Mouse (Mus musculus) small intestine, adult 2 months (tissue): ENCODE measurements around the gene Ipo5. TPM values are rescaled to one million over a fixed set of nuclear protein-coding genes. Genes with fewer than 3 reads are reported as not detected.
A peak's percentile ranks its signal among the peaks of the same experiment; 100 is the strongest.

Experiments used
- H3K27ac ChIP-seq: fragments of 200-500 bp; 2 replicates; pipeline ENCODE4 v1.5.1; 2012; ENCODE audit warnings: low read depth, low read length, control low read depth, inconsistent platforms; ENCODE audit not compliant: insufficient read depth
- H3K27me3 ChIP-seq: fragments of 200-500 bp; 2 replicates; pipeline ENCODE4 v1.6.1; 2012; ENCODE audit warnings: mild to moderate bottlenecking, moderate library complexity, low read length, inconsistent platforms; ENCODE audit not compliant: control insufficient read depth, insufficient read depth
- H3K36me3 ChIP-seq: fragments of 200-500 bp; 2 replicates; pipeline ENCODE4 v1.6.1; 2012; ENCODE audit warnings: mild to moderate bottlenecking, low read length, control low read depth, inconsistent platforms; ENCODE audit not compliant: control insufficient read depth, insufficient read depth
- H3K4me1 ChIP-seq: fragments of 200-500 bp; 2 replicates; pipeline ENCODE4 v1.6.1; 2012; ENCODE audit warnings: low read length, inconsistent platforms, mixed read lengths; ENCODE audit not compliant: control insufficient read depth, insufficient read depth, insufficient read length
- H3K4me3 ChIP-seq: fragments of 200-500 bp; 2 replicates; pipeline ENCODE4 v1.5.1; 2012; ENCODE audit warnings: low read depth, mild to moderate bottlenecking, control low read depth, inconsistent platforms, low read length, moderate library complexity
- CTCF ChIP-seq: fragments of 200-500 bp; IDR thresholded peaks from 2 replicates; pipeline ENCODE4 v1.5.1; 2012; ENCODE audit warnings: low read depth, mild to moderate bottlenecking, control low read depth, inconsistent platforms, low read length, moderate library complexity, mixed read lengths; ENCODE audit not compliant: insufficient replicate concordance, insufficient read length; ENCODE audit errors: extremely low read depth
- POLR2A ChIP-seq: fragments of 200-500 bp; IDR thresholded peaks from 2 replicates; pipeline ENCODE4 v1.6.1; 2012; ENCODE audit warnings: low read depth, mild to moderate bottlenecking, control low read depth, inconsistent platforms, low read length, moderate library complexity
- WGBS: fragments of 180-500 bp; shearing (Covaris S2); methylation state at CpG from one replicate; pipeline ENCODE4 v1.1.7; 2018; 5-methylcytosine and 5-hydroxymethylcytosine counted together
- polyA plus RNA-seq: library from polyadenylated mRNA; depleted of rRNA; stranded (reverse); fragments of >200 nt; gene quantifications from 2 replicates; pipeline ENCODE4 v1.2.3, GENCODE M21; 2012

The Ipo5 gene
- polyA plus RNA-seq, 1 experiment: 6.0 TPM

DNA sequence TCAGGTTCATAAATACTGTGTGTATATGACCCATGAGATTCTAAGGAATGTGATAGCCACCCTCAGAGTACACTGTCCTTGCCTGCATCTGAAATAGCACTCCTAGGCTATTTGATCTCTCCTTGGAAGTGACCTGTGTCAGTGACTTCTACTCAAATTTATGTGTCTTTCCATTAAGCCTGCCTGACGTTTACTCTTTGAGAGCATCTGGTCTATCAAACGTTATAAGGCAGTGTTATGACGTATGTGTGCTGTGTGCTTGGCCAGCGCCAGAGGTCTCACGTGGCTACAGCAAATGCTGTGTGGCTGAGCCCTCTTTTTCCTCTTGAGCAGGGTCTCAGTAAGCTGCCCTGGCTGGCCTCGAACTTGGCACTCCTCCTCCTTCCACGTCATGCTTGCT, 34.1 kb downstream of the Ipo5 start:
- no peak for TF ChIP-seq CTCF
- no peak for TF ChIP-seq POLR2A
- peaks cover 42% of the 10 kb centered on the region for H3K36me3 ChIP-seq
- peaks cover 1% of the 10 kb centered on the region for H3K4me1 ChIP-seq
- no peaks in the 10 kb centered on the region for H3K27me3 ChIP-seq
- H3K4me3 ChIP-seq: no peak overlapping the region
- 83% methylated on average over 7 of the region's 7 CpGs for WGBS
- no peak overlapping the region for H3K27ac ChIP-seq

DNA sequence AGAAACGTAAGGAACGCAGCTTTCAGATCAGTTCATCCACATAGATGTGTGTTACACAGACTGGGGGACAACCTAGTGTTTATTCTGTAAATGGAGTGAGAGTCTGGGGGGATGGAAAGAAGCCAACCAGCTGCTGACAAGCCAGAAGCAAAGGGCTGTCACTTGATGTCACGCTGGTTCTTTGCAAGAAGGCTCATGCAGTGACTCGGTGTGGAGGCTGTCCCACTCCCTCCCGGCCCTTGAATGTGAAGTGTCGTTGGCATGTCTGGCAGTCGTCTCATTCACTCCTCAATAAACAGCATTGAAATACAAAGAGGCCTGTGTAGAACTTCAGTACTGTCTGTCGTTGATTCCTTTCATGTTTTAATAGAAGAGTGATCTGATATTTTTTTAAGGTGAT, 36.1 kb downstream of the Ipo5 start:
- TF ChIP-seq CTCF (no peak), POLR2A (no peak)
- WGBS: 76% methylated on average over 8 of the region's 8 CpGs
- Histone ChIP-seq H3K4me1 (peaks cover 3% of the 10 kb centered on the region), H3K27ac (no peak overlapping the region), H3K36me3 (peaks cover 28% of the 10 kb centered on the region), H3K27me3 (no peaks in the 10 kb centered on the region), H3K4me3 (no peak overlapping the region)

DNA sequence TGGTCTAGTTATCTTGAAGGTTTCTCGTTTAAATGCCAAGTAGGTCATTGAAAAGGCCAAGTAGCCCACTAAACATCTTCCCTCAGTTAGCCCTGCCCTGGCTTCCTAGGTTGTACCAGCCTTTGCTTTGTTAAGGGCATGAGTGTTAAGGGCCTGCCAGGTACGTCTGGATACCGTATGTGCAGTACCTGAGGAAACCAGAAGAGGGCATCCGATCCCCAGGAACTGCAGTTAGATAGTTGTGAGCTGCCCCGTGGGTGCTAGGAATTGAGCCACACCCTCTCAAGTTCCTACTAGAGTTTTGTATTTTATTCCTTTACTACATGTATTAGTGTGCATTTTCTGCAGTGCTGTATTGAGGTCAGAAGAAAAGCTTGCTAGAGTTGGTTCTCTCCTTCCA, 38.0 kb downstream of the Ipo5 start:
- Histone ChIP-seq H3K36me3 (peaks cover 19% of the 10 kb centered on the region), H3K4me3 (no peak overlapping the region), H3K27ac (no peak overlapping the region), H3K4me1 (peaks cover 3% of the 10 kb centered on the region), H3K27me3 (no peaks in the 10 kb centered on the region)
- WGBS: 95% methylated on average over 5 of the region's 5 CpGs
- TF ChIP-seq CTCF (peak; percentile 39; the same call in 1 of the 2 replicates), POLR2A (no peak)

DNA sequence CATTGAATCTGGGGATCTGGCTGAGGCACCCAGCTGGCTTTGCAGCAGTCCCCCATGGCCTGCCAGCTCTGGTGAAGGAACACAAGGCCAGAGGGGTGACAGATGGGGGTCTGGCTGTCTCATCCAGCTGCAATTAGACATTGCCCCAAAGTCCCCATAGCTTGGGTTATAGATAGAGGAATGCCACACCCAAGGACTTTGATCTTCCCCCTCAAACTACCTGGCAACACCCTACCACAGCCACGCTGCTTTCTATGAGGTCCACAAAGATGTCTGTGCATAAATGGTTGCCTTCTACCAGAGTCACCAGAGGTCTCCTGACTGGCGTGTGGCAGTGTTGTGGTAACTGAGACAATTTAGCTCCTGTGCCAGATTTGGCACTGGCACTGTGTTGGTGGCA, 39.0 kb downstream of the Ipo5 start:
- WGBS: 48% methylated on average over 2 of the region's 2 CpGs
- H3K36me3 ChIP-seq: peaks cover 12% of the 10 kb centered on the region

DNA sequence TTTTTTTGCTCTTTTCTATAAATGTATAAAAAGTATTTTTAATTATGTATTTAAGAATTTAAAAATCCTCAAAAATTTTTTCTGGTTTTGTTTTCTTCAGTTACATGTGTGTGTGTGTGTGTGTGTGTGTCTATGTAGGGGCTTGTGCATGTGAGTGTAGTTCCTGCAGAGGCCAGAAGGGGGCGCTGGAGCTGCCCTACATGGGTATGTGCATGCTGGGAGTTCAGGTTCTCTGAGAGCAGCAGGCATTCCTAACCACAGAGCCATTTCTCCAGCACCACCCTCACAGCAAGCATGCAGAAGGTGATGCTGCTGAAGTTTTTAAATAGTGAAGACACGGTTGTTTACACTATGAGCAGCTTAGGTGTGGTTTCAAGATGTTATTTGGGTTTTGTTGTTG, 41.4 kb downstream of the Ipo5 start:
- Histone ChIP-seq H3K27me3 (no peaks in the 10 kb centered on the region), H3K36me3 (peaks cover 6% of the 10 kb centered on the region), H3K27ac (no peak overlapping the region), H3K4me3 (no peak overlapping the region), H3K4me1 (peaks cover 3% of the 10 kb centered on the region)
- 42% methylated on average over 2 of the region's 2 CpGs for WGBS
- TF ChIP-seq POLR2A (no peak), CTCF (peak; percentile 39; the same call in 1 of the 2 replicates)

More for the DNA sequence above, 39.0 kb downstream of the Ipo5 start:
- Histone ChIP-seq H3K27ac (no peak overlapping the region), H3K27me3 (no peaks in the 10 kb centered on the region), H3K4me1 (peaks cover 3% of the 10 kb centered on the region), H3K4me3 (no peak overlapping the region)
- TF ChIP-seq POLR2A (no peak), CTCF (no peak)

DNA sequence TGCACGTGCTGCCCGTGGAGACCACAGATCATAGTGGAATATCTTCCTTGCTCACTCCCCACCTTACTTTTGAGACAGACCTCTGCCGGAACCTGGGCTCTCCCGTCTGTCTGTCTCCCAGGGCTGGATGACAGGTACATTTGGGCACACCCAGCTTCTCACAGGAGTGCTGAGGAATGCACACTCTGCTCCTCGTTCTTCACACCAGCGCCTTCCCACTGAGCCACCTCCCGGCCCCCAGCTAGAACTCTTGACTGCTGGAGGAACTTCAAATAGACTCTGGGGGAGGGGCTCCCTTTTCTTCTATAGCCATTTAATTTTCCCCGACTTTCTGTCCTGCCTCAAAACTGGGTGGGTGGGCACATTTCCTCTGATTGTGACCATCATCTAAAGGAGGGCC, 49.5 kb downstream of the Ipo5 start:
- H3K27me3 ChIP-seq: no peaks in the 10 kb centered on the region
- H3K27ac ChIP-seq: no peak overlapping the region
- no peaks in the 10 kb centered on the region for H3K4me1 ChIP-seq
- TF ChIP-seq POLR2A: no peak
- TF ChIP-seq CTCF: no peak
- no peak overlapping the region for H3K4me3 ChIP-seq
- no peaks in the 10 kb centered on the region for H3K36me3 ChIP-seq
- WGBS: 62% methylated on average over 8 of the region's 8 CpGs

DNA sequence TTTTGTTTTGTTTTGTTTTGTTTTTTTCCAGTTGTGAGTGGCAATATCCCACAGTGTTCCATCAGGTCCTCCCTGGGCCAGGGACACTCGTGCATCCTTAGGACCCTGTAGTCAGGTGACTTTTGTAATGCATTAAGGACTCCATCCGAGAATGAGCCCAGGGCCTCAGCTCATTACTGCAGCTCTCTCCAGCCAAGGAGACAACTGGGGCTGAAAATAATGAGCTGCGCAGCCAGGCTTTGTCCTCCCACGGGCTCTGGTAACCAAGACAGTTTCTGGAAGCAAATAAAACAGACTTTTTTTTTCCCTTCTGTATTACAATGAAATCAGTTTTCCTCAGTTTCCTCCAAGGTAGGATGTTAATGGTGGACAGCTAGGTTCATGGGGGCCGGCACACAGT, 50.0 kb downstream of the Ipo5 start:
- TF ChIP-seq CTCF (no peak), POLR2A (no peak)
- no peaks in the 10 kb centered on the region for H3K4me1 ChIP-seq
- no peaks in the 10 kb centered on the region for H3K27me3 ChIP-seq
- 71% methylated on average over 5 of the region's 5 CpGs for WGBS
- H3K27ac ChIP-seq: no peak overlapping the region
- H3K36me3 ChIP-seq: no peaks in the 10 kb centered on the region
- H3K4me3 ChIP-seq: no peak overlapping the region

DNA sequence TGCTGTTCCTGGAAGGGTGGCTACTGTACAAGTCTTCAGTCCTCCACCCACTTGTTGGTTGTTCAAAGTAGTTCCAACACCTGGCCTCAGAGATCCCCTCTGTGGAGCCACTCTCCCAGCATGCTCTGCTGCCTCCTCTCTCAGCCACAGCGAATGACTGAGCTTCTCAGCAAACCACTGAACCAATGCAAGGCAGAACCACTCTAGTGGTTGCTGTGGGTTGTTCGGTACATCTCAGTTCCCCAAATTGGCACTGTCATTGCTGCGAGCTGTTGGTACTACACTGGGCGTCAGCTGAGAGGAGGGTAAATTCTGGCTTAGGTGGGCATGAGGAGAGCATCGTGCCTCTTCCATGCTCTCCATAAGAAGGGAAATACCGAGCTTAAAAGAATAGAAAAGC, 56.0 kb downstream of the Ipo5 start:
- Histone ChIP-seq H3K27me3 (no peaks in the 10 kb centered on the region), H3K36me3 (no peaks in the 10 kb centered on the region), H3K27ac (no peak overlapping the region), H3K4me1 (no peaks in the 10 kb centered on the region), H3K4me3 (no peak overlapping the region)
- TF ChIP-seq POLR2A: no peak
- no peak for TF ChIP-seq CTCF
- WGBS: 76% methylated on average over 6 of the region's 6 CpGs
